Mouse (Mus musculus): ENCODE results near the gene Ncapg. TPM values are rescaled to one million over a fixed set of nuclear protein-coding genes. Genes with fewer than 3 reads are reported as not detected.

Ncapg gene
- total RNA-seq, 1 experiment: 63.5 TPM

DNA sequence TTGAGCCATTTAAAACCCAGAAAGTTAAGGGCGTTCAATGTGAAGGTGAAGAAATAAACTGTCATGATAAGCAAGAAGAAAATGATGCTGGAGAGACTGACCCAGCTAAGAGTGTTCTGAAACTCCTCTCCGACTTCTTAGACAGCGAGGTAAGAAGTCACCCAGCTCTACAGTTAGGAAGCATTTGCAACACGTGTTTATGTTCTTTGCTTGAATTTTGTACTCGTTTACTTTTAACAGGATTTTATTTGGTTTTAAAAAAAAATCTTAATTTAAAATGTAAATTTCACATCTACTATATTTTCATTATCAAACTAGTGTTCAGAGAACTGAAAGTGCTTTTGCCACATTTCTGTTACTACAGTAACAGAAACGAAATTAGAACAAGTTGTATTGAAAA, 22.0 kb downstream of the Ncapg start:
- peaks cover 2% of the 10 kb centered on the region; the same call in 1 of the 2 replicates for H3K36me3 ChIP-seq (ENCODE audit: control insufficient read depth, insufficient read depth, low read length, poor library complexity, severe bottlenecking)
- H3K27ac ChIP-seq (ENCODE audit: insufficient read depth, low read depth, low read length, poor library complexity, severe bottlenecking): no peak overlapping the region
- no peak overlapping the region for H3K9ac ChIP-seq (ENCODE audit: insufficient read depth, low read depth, low read length, poor library complexity, severe bottlenecking)
- no peak for DNase-seq (ENCODE audit: low read depth, low spot score)
- H3K4me3 ChIP-seq (ENCODE audit: insufficient read depth in 1 of 2, low read depth in 1 of 2, low read length in 2 of 2, poor library complexity in 1 of 2, severe bottlenecking in 1 of 2): no peak overlapping the region
- TF ChIP-seq ZNF384 (IDR thresholded peaks at IDR 0.05; ENCODE audit: low read depth, low read length) (no peak), ZC3H11A (IDR thresholded peaks at IDR 0.05; ENCODE audit: borderline replicate concordance, low read depth, low read length) (no peak), HCFC1 (IDR thresholded peaks at IDR 0.05; ENCODE audit: borderline replicate concordance, insufficient read depth, low read length) (no peak), CHD2 (IDR thresholded peaks at IDR 0.05; ENCODE audit: low read depth, low read length) (no peak), MAFK (IDR thresholded peaks at IDR 0.05; ENCODE audit: insufficient read depth, low read depth, low read length) (no peak)
- 0 out of 4 replicates have a peak, but pooled peaks cover 0 to 1% of the 10 kb centered on the region in 2 experiments for H3K4me1 ChIP-seq (ENCODE audit: control insufficient read depth in 2 of 2, insufficient read depth in 2 of 2, low read length in 2 of 2, poor library complexity in 1 of 2)
- in situ Hi-C loops (cut with MboI; ENCODE audit: low sequenced_read_pairs in 2 of 2, unreplicated experiment in 2 of 2): no loop called here
- H3K9me3 ChIP-seq (ENCODE audit: control insufficient read depth, insufficient read depth, low read depth, low read length): no peaks in the 10 kb centered on the region

DNA sequence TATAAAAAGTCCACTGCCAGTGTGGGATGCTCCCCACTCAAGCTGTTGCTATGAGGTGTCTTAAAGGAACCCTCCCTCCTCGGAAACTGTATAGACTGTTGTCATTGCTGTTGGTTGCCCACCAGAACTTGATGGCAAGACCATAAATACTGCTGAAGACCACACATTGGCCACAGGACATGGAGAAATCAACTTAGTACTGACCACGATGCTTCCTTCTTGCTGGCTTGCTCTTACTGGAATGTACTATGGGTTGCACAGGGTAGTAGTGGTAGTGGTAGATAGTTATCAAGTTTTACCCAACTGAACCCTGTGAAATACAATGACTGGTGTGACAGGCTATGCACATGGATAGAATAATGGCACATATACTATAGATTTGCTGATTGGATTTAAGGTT, 37.1 kb downstream of the Ncapg start:
- DNase-seq (ENCODE audit: low read depth, low spot score): no peak
- H3K36me3 ChIP-seq (ENCODE audit: control insufficient read depth, insufficient read depth, low read length, poor library complexity, severe bottlenecking): no peaks in the 10 kb centered on the region
- no peak overlapping the region for H3K9ac ChIP-seq (ENCODE audit: insufficient read depth, low read depth, low read length, poor library complexity, severe bottlenecking)
- no peak for TF ChIP-seq HCFC1 (IDR thresholded peaks at IDR 0.05; ENCODE audit: borderline replicate concordance, insufficient read depth, low read length)
- no peak for TF ChIP-seq ZNF384 (IDR thresholded peaks at IDR 0.05; ENCODE audit: low read depth, low read length)
- TF ChIP-seq MAFK (IDR thresholded peaks at IDR 0.05; ENCODE audit: insufficient read depth, low read depth, low read length): no peak
- no peak for TF ChIP-seq CHD2 (IDR thresholded peaks at IDR 0.05; ENCODE audit: low read depth, low read length)
- TF ChIP-seq ZC3H11A (IDR thresholded peaks at IDR 0.05; ENCODE audit: borderline replicate concordance, low read depth, low read length): no peak
- no peak overlapping the region for H3K4me3 ChIP-seq (ENCODE audit: insufficient read depth in 1 of 2, low read depth in 1 of 2, low read length in 2 of 2, poor library complexity in 1 of 2, severe bottlenecking in 1 of 2)
- H3K4me1 ChIP-seq (ENCODE audit: control insufficient read depth in 2 of 2, insufficient read depth in 2 of 2, low read length in 2 of 2, poor library complexity in 1 of 2): no peaks in the 10 kb centered on the region; a peak in 1 of 4 replicates
- in situ Hi-C loops (cut with MboI; ENCODE audit: low sequenced_read_pairs in 2 of 2, unreplicated experiment in 2 of 2): no loop called here
- no peaks in the 10 kb centered on the region for H3K9me3 ChIP-seq (ENCODE audit: control insufficient read depth, insufficient read depth, low read depth, low read length)
- H3K27ac ChIP-seq (ENCODE audit: insufficient read depth, low read depth, low read length, poor library complexity, severe bottlenecking): no peak overlapping the region

DNA sequence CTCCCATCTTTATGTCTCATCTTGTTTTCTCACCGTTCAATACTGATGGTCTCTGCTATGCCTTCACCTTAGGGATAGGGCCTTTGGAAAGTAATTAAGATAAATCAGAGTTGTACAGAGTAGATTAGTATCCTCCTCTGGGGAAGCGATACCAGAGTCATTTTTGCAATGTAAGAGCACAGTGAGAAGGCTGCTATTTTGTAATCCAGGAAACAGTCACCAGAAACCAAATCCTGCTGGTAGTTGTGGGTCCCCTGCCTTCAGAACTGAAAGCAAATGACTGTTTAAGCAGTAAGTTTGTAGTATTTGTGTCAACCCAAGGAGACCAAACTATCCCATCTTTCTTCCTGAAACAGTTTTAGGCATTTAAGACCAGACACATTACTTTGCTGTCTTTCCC, 39.9 kb downstream of the Ncapg start:
- Histone ChIP-seq H3K4me3 (ENCODE audit: insufficient read depth in 1 of 2, low read depth in 1 of 2, low read length in 2 of 2, poor library complexity in 1 of 2, severe bottlenecking in 1 of 2) (no peak overlapping the region), H3K9me3 (ENCODE audit: control insufficient read depth, insufficient read depth, low read depth, low read length) (no peaks in the 10 kb centered on the region), H3K27ac (ENCODE audit: insufficient read depth, low read depth, low read length, poor library complexity, severe bottlenecking) (no peak overlapping the region), H3K36me3 (ENCODE audit: control insufficient read depth, insufficient read depth, low read length, poor library complexity, severe bottlenecking) (no peaks in the 10 kb centered on the region), H3K4me1 (ENCODE audit: control insufficient read depth in 2 of 2, insufficient read depth in 2 of 2, low read length in 2 of 2, poor library complexity in 1 of 2) (no peaks in the 10 kb centered on the region), H3K9ac (ENCODE audit: insufficient read depth, low read depth, low read length, poor library complexity, severe bottlenecking) (no peak overlapping the region)
- in situ Hi-C loops (cut with MboI; ENCODE audit: low sequenced_read_pairs in 2 of 2, unreplicated experiment in 2 of 2): no loop called here
- TF ChIP-seq MAFK (IDR thresholded peaks at IDR 0.05; ENCODE audit: insufficient read depth, low read depth, low read length) (no peak), HCFC1 (IDR thresholded peaks at IDR 0.05; ENCODE audit: borderline replicate concordance, insufficient read depth, low read length) (no peak), ZNF384 (IDR thresholded peaks at IDR 0.05; ENCODE audit: low read depth, low read length) (no peak), CHD2 (IDR thresholded peaks at IDR 0.05; ENCODE audit: low read depth, low read length) (no peak), ZC3H11A (IDR thresholded peaks at IDR 0.05; ENCODE audit: borderline replicate concordance, low read depth, low read length) (no peak)
- no peak for DNase-seq (ENCODE audit: low read depth, low spot score)

DNA sequence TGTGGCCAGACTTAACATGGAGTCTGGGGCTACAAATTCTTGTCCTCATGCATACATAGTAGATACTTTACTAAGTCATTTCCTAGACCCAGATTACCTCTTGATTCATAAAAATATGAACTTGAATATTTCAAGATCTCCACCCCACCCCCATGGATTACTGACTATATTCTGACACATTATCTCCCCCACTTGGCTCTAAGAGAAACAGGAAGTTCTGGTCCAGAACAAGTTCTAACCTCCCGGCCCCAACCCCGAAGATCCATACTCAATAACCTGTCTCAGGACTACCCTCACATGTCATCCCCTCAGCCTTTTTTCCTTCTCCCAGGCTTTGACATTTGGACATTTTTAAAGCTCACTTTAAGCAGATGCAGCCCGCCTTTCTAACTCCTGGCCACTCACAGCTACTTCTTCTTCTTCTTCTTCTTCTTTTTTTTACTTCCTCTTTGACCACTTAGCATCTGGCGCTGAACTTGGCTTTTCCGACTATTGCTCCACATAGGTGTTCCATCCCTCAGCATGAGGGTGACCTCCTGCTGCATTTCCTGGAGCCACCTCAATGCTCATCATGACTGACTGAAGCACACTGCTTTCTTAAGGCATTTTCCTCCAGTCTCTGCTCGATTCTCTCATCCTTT, 49.2 kb downstream of the Ncapg start:
- Histone ChIP-seq H3K4me3 (ENCODE audit: insufficient read depth in 1 of 2, low read depth in 1 of 2, low read length in 2 of 2, poor library complexity in 1 of 2, severe bottlenecking in 1 of 2) (no peak overlapping the region), H3K27ac (ENCODE audit: insufficient read depth, low read depth, low read length, poor library complexity, severe bottlenecking) (no peak overlapping the region), H3K9ac (ENCODE audit: insufficient read depth, low read depth, low read length, poor library complexity, severe bottlenecking) (no peak overlapping the region), H3K36me3 (ENCODE audit: control insufficient read depth, insufficient read depth, low read length, poor library complexity, severe bottlenecking) (no peaks in the 10 kb centered on the region), H3K9me3 (ENCODE audit: control insufficient read depth, insufficient read depth, low read depth, low read length) (no peaks in the 10 kb centered on the region), H3K4me1 (ENCODE audit: control insufficient read depth in 2 of 2, insufficient read depth in 2 of 2, low read length in 2 of 2, poor library complexity in 1 of 2) (no peaks in the 10 kb centered on the region)
- in situ Hi-C loops (cut with MboI; ENCODE audit: low sequenced_read_pairs in 2 of 2, unreplicated experiment in 2 of 2): no loop called here
- no peak for DNase-seq (ENCODE audit: low read depth, low spot score)
- TF ChIP-seq ZNF384 (IDR thresholded peaks at IDR 0.05; ENCODE audit: low read depth, low read length) (no peak), ZC3H11A (IDR thresholded peaks at IDR 0.05; ENCODE audit: borderline replicate concordance, low read depth, low read length) (no peak), HCFC1 (IDR thresholded peaks at IDR 0.05; ENCODE audit: borderline replicate concordance, insufficient read depth, low read length) (no peak), CHD2 (IDR thresholded peaks at IDR 0.05; ENCODE audit: low read depth, low read length) (no peak), MAFK (IDR thresholded peaks at IDR 0.05; ENCODE audit: insufficient read depth, low read depth, low read length) (no peak)

All from ES-E14 (cell line).